Mouse (Mus musculus) small intestine, adult 2 months (tissue): ENCODE measurements around the gene Aqp11. TPM values are rescaled to one million over a fixed set of nuclear protein-coding genes. Genes with fewer than 3 reads are reported as not detected.

Experiments used
- H3K27ac ChIP-seq: fragments of 200-500 bp; 2 replicates; pipeline ENCODE4 v1.5.1; 2012; ENCODE audit warnings: low read depth, low read length, control low read depth, inconsistent platforms; ENCODE audit not compliant: insufficient read depth
- H3K27me3 ChIP-seq: fragments of 200-500 bp; 2 replicates; pipeline ENCODE4 v1.6.1; 2012; ENCODE audit warnings: mild to moderate bottlenecking, moderate library complexity, low read length, inconsistent platforms; ENCODE audit not compliant: control insufficient read depth, insufficient read depth
- H3K36me3 ChIP-seq: fragments of 200-500 bp; 2 replicates; pipeline ENCODE4 v1.6.1; 2012; ENCODE audit warnings: mild to moderate bottlenecking, low read length, control low read depth, inconsistent platforms; ENCODE audit not compliant: control insufficient read depth, insufficient read depth
- H3K4me1 ChIP-seq: fragments of 200-500 bp; 2 replicates; pipeline ENCODE4 v1.6.1; 2012; ENCODE audit warnings: low read length, inconsistent platforms, mixed read lengths; ENCODE audit not compliant: control insufficient read depth, insufficient read depth, insufficient read length
- H3K4me3 ChIP-seq: fragments of 200-500 bp; 2 replicates; pipeline ENCODE4 v1.5.1; 2012; ENCODE audit warnings: low read depth, mild to moderate bottlenecking, control low read depth, inconsistent platforms, low read length, moderate library complexity
- CTCF ChIP-seq: fragments of 200-500 bp; IDR thresholded peaks from 2 replicates; pipeline ENCODE4 v1.5.1; 2012; ENCODE audit warnings: low read depth, mild to moderate bottlenecking, control low read depth, inconsistent platforms, low read length, moderate library complexity, mixed read lengths; ENCODE audit not compliant: insufficient replicate concordance, insufficient read length; ENCODE audit errors: extremely low read depth
- POLR2A ChIP-seq: fragments of 200-500 bp; IDR thresholded peaks from 2 replicates; pipeline ENCODE4 v1.6.1; 2012; ENCODE audit warnings: low read depth, mild to moderate bottlenecking, control low read depth, inconsistent platforms, low read length, moderate library complexity
- WGBS: fragments of 180-500 bp; shearing (Covaris S2); methylation state at CpG from one replicate; pipeline ENCODE4 v1.1.7; 2018; 5-methylcytosine and 5-hydroxymethylcytosine counted together
- polyA plus RNA-seq: library from polyadenylated mRNA; depleted of rRNA; stranded (reverse); fragments of >200 nt; gene quantifications from 2 replicates; pipeline ENCODE4 v1.2.3, GENCODE M21; 2012; rRNA removed

Gene Aqp11
- polyA plus RNA-seq, 1 experiment, result 88.3 TPM

DNA sequence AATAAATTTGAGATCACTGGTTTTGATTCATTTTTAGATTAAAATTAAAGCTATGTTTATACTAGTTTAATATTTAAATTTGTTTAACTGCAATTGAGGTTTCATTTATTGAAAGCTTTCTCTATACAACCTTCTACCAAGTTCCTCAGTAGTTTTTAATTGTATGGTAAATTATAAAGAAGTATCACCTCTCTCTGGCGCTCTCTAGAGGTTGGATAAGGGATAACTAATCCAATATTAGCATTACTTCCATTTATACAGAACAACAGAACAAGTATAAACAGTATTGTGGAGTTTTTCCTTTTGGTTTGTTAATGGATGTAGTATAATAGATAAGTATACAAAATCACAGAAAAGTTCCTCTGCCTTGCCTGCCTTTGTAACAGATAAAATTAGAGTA lies 58.9 kb downstream of the Aqp11 start:
- 4% methylated on average over 1 of the region's 1 CpGs for WGBS
- H3K4me1 ChIP-seq, result no peaks in the 10 kb centered on the region
- no peaks in the 10 kb centered on the region for H3K27me3 ChIP-seq
- no peak overlapping the region for H3K27ac ChIP-seq
- H3K36me3 ChIP-seq, result peaks cover 43% of the 10 kb centered on the region
- H3K4me3 ChIP-seq, result no peak overlapping the region
- TF ChIP-seq POLR2A, result no peak
- no peak for TF ChIP-seq CTCF

Other genes with a start within 250 kb of the Aqp11 start
- gene Aamdc, start 158.8 kb downstream of the Aqp11 start, polyA plus RNA-seq, result 27.8 and 39.7 TPM in 2 replicates
- gene Rsf1, start 158.4 kb downstream of the Aqp11 start, polyA plus RNA-seq, result 0.25 and 0.93 TPM in 2 replicates
- 8.6 and 9.9 TPM in 2 replicates for gene Clns1a, start 41.7 kb downstream of the Aqp11 start, polyA plus RNA-seq
- gene Pak1, start 50.3 kb upstream of the Aqp11 start, polyA plus RNA-seq, result 20.8 and 56.4 TPM in 2 replicates
- gene Gdpd4, start 181.7 kb upstream of the Aqp11 start, polyA plus RNA-seq, result not detected in 2 replicates